Mouse (Mus musculus): ENCODE data around the gene Wdr18. TPM values are rescaled to one million over a fixed set of nuclear protein-coding genes. Genes with fewer than 3 reads are reported as not detected.

Wdr18 gene
- polyA plus RNA-seq, 1 experiment from 2014 or later = 44.0 TPM

GRCm38 (mm10) chr10:80015583-80015982, 55.6 kb downstream of the Wdr18 start:
- H3K4me3 ChIP-seq (ENCODE audit: low read depth, low read length) = no peak overlapping the region
- no peak for ATAC-seq
- H3K36me3 ChIP-seq (ENCODE audit: control insufficient read depth, insufficient read depth) = peaks cover 19% of the 10 kb centered on the region; the same call in 1 of the 2 replicates
- H3K4me1 ChIP-seq (replicated peaks; ENCODE audit: control insufficient read depth, insufficient read depth, low read length) = no peaks in the 10 kb centered on the region
- H3K4me2 ChIP-seq (replicated peaks; ENCODE audit: low read depth) = no peak overlapping the region
- H3K9me3 ChIP-seq (ENCODE audit: control insufficient read depth) = no peaks in the 10 kb centered on the region
- H3K27me3 ChIP-seq (replicated peaks; ENCODE audit: control insufficient read depth, insufficient read depth, low read length) = peaks cover 13% of the 10 kb centered on the region; the same call in 1 of the 2 replicates
- 83% methylated on average over 10 of the region's 10 CpGs for WGBS
- H3K27ac ChIP-seq (ENCODE audit: low read depth, low read length) = no peak overlapping the region
- no peak overlapping the region for H3K9ac ChIP-seq (ENCODE audit: low read depth, low read length)
- TF ChIP-seq CTCF (IDR thresholded peaks at IDR 0.05; ENCODE audit: low read depth) = no peak

- Histone ChIP-seq H3K27ac (ENCODE audit: low read depth, low read length) (no peak within 1 kb of the TSS), H3K9ac (ENCODE audit: low read depth, low read length) (no peak within 1 kb of the TSS), H3K4me3 (ENCODE audit: low read depth, low read length) (peak within 1 kb of the TSS; percentile 12; the same call in 1 of the 2 replicates), H3K4me2 (replicated peaks; ENCODE audit: low read depth) (no peak within 1 kb of the TSS), H3K9me3 (ENCODE audit: control insufficient read depth) (no peaks in the 10 kb centered on the region), H3K27me3 (replicated peaks; ENCODE audit: control insufficient read depth, insufficient read depth, low read length) (peaks cover 13% of the 10 kb centered on the region; the same call in 1 of the 2 replicates), H3K36me3 (ENCODE audit: control insufficient read depth, insufficient read depth) (peaks cover 13% of the 10 kb centered on the region; the same call in 1 of the 2 replicates), H3K4me1 (replicated peaks; ENCODE audit: control insufficient read depth, insufficient read depth, low read length) (no peaks in the 10 kb centered on the region)
- 76% methylated on average over 11 of the region's 11 CpGs for WGBS
- ATAC-seq = no peak
- TF ChIP-seq CTCF (IDR thresholded peaks at IDR 0.05; ENCODE audit: low read depth) = no peak
These were observed 56.6 kb downstream of the Wdr18 start, which contains the start of gene Arhgap45 for GRCm38 (mm10) chr10:80016511-80016910. Arhgap45 (plus strand) TSS chr10:80016653.

GRCm38 (mm10) chr10:80016931-80017330, 57.0 kb downstream of the Wdr18 start:
- H3K27ac ChIP-seq (ENCODE audit: low read depth, low read length) = no peak overlapping the region
- no peak overlapping the region for H3K9ac ChIP-seq (ENCODE audit: low read depth, low read length)
- no peaks in the 10 kb centered on the region for H3K9me3 ChIP-seq (ENCODE audit: control insufficient read depth)
- no peaks in the 10 kb centered on the region for H3K4me1 ChIP-seq (replicated peaks; ENCODE audit: control insufficient read depth, insufficient read depth, low read length)
- WGBS = 92% methylated on average over 10 of the region's 10 CpGs
- H3K27me3 ChIP-seq (replicated peaks; ENCODE audit: control insufficient read depth, insufficient read depth, low read length) = peaks cover 13% of the 10 kb centered on the region; the same call in 1 of the 2 replicates
- no peak for ATAC-seq
- H3K4me3 ChIP-seq (ENCODE audit: low read depth, low read length) = peak overlapping the region; percentile 12; the same call in 1 of the 2 replicates
- H3K4me2 ChIP-seq (replicated peaks; ENCODE audit: low read depth) = no peak overlapping the region
- no peak for TF ChIP-seq CTCF (IDR thresholded peaks at IDR 0.05; ENCODE audit: low read depth)
- H3K36me3 ChIP-seq (ENCODE audit: control insufficient read depth, insufficient read depth) = peaks cover 9% of the 10 kb centered on the region; the same call in 1 of the 2 replicates

- Histone ChIP-seq H3K4me2 (replicated peaks; ENCODE audit: low read depth) (0 out of 2 replicates have a peak overlapping the region, but pooled peaks have one; percentile 3), H3K4me1 (replicated peaks; ENCODE audit: control insufficient read depth, insufficient read depth, low read length) (no peaks in the 10 kb centered on the region), H3K27ac (ENCODE audit: low read depth, low read length) (no peak overlapping the region), H3K4me3 (ENCODE audit: low read depth, low read length) (no peak overlapping the region; the same call in 1 of the 2 replicates), H3K9me3 (ENCODE audit: control insufficient read depth) (no peaks in the 10 kb centered on the region), H3K9ac (ENCODE audit: low read depth, low read length) (no peak overlapping the region), H3K27me3 (replicated peaks; ENCODE audit: control insufficient read depth, insufficient read depth, low read length) (peaks cover 13% of the 10 kb centered on the region; the same call in 1 of the 2 replicates), H3K36me3 (ENCODE audit: control insufficient read depth, insufficient read depth) (peaks cover 5% of the 10 kb centered on the region; the same call in 1 of the 2 replicates)
- 56% methylated on average over 3 of the region's 3 CpGs for WGBS
- TF ChIP-seq CTCF (IDR thresholded peaks at IDR 0.05; ENCODE audit: low read depth) = no peak
- no peak for ATAC-seq
These were observed 57.4 kb downstream of the Wdr18 start for GRCm38 (mm10) chr10:80017361-80017760.

- Histone ChIP-seq H3K4me2 (replicated peaks; ENCODE audit: low read depth) (0 out of 2 replicates have a peak overlapping the region, but pooled peaks have one; percentile 3), H3K27ac (ENCODE audit: low read depth, low read length) (no peak overlapping the region), H3K27me3 (replicated peaks; ENCODE audit: control insufficient read depth, insufficient read depth, low read length) (peaks cover 13% of the 10 kb centered on the region; the same call in 1 of the 2 replicates), H3K36me3 (ENCODE audit: control insufficient read depth, insufficient read depth) (peaks cover 5% of the 10 kb centered on the region; the same call in 1 of the 2 replicates), H3K9me3 (ENCODE audit: control insufficient read depth) (no peaks in the 10 kb centered on the region), H3K4me1 (replicated peaks; ENCODE audit: control insufficient read depth, insufficient read depth, low read length) (no peaks in the 10 kb centered on the region), H3K4me3 (ENCODE audit: low read depth, low read length) (no peak overlapping the region), H3K9ac (ENCODE audit: low read depth, low read length) (no peak overlapping the region)
- WGBS = 88% methylated on average over 14 of the region's 14 CpGs
- no peak for ATAC-seq
- TF ChIP-seq CTCF (IDR thresholded peaks at IDR 0.05; ENCODE audit: low read depth) = no peak
These were observed 57.8 kb downstream of the Wdr18 start for GRCm38 (mm10) chr10:80017771-80018170.

- H3K36me3 ChIP-seq (ENCODE audit: control insufficient read depth, insufficient read depth) = no peaks in the 10 kb centered on the region
- H3K9me3 ChIP-seq (ENCODE audit: control insufficient read depth) = no peaks in the 10 kb centered on the region
- no peaks in the 10 kb centered on the region for H3K4me1 ChIP-seq (replicated peaks; ENCODE audit: control insufficient read depth, insufficient read depth, low read length)
- peak overlapping the region; percentile 37; the same call in 1 of the 2 replicates for H3K4me2 ChIP-seq (replicated peaks; ENCODE audit: low read depth)
- H3K27ac ChIP-seq (ENCODE audit: low read depth, low read length) = no peak overlapping the region
- 0 out of 2 replicates have a peak, but pooled peaks have one; percentile 10 for TF ChIP-seq CTCF (IDR thresholded peaks at IDR 0.05; ENCODE audit: low read depth)
- 0 out of 2 replicates have a peak, but pooled peaks have one; percentile 32 for ATAC-seq
- H3K4me3 ChIP-seq (ENCODE audit: low read depth, low read length) = no peak overlapping the region
- peaks cover 9% of the 10 kb centered on the region; the same call in 1 of the 2 replicates for H3K27me3 ChIP-seq (replicated peaks; ENCODE audit: control insufficient read depth, insufficient read depth, low read length)
- no peak overlapping the region for H3K9ac ChIP-seq (ENCODE audit: low read depth, low read length)
- WGBS = 5% methylated on average over 14 of the region's 15 CpGs
These were observed 58.9 kb downstream of the Wdr18 start for GRCm38 (mm10) chr10:80018739-80019297.

Measured in intestine, postnatal 0 days (tissue).